Mouse (Mus musculus) limb, embryonic 13.5 days (tissue): Measurements from ENCODE around the gene Wwp2. TPM values are rescaled to one million over a fixed set of nuclear protein-coding genes. Genes with fewer than 3 reads are reported as not detected.

Experiments
- ATAC-seq: fragments of 200-750 bp; cut with Nextera tagmentation; 2 replicates; pipeline ENCODE4 v1.8.0; 2017; ENCODE audit warnings: low read depth, moderate number of reproducible peaks, moderate TSS enrichment; ENCODE audit not compliant: low FRiP score
- H3K27ac ChIP-seq: fragments of 300-500 bp; sonication (generic); 2 replicates; pipeline ENCODE4 v1.5.1; 2015; ENCODE audit warnings: inconsistent platforms, mild to moderate bottlenecking, moderate library complexity
- H3K27me3 ChIP-seq: fragments of 300-500 bp; sonication (generic); 2 replicates; pipeline ENCODE4 v1.6.1; 2015; ENCODE audit warnings: mild to moderate bottlenecking, inconsistent platforms
- H3K36me3 ChIP-seq: fragments of 300-500 bp; sonication (generic); 2 replicates; pipeline ENCODE4 v1.6.1; 2015; ENCODE audit warnings: inconsistent platforms, mild to moderate bottlenecking, moderate library complexity
- H3K4me1 ChIP-seq: fragments of 300-500 bp; sonication (generic); 2 replicates; pipeline ENCODE4 v1.6.1; 2015; ENCODE audit warnings: inconsistent platforms
- H3K4me2 ChIP-seq: fragments of 300-500 bp; sonication (generic); replicated peaks from 2 replicates; pipeline ENCODE4 v1.6.1; 2015; ENCODE audit warnings: inconsistent platforms, mild to moderate bottlenecking, moderate library complexity
- H3K4me3 ChIP-seq: fragments of 300-500 bp; sonication (generic); 2 replicates; pipeline ENCODE4 v1.5.1; 2015; ENCODE audit warnings: moderate library complexity, mild to moderate bottlenecking, inconsistent platforms
- H3K9ac ChIP-seq: fragments of 300-500 bp; sonication (generic); 2 replicates; pipeline ENCODE4 v1.6.1; 2015; ENCODE audit warnings: mild to moderate bottlenecking, inconsistent platforms
- H3K9me3 ChIP-seq: fragments of 300-500 bp; sonication (generic); 2 replicates; pipeline ENCODE4 v1.6.1; 2016; ENCODE audit warnings: inconsistent platforms
- WGBS: fragments of 180-500 bp; shearing (Covaris S2); methylation state at CpG from one replicate; pipeline ENCODE4 v1.1.7; 2015; 5-methylcytosine and 5-hydroxymethylcytosine counted together
- polyA plus RNA-seq: library from polyadenylated mRNA; unstranded; fragments of >200 nt; fragmentation: Nextera tagmentation; extraction: Ambion mirVana; gene quantifications from 2 replicates; pipeline ENCODE4 v1.2.1, GENCODE M21; 2015

The Wwp2 gene
- polyA plus RNA-seq, 1 experiment from 2014 or later: 329 TPM

DNA sequence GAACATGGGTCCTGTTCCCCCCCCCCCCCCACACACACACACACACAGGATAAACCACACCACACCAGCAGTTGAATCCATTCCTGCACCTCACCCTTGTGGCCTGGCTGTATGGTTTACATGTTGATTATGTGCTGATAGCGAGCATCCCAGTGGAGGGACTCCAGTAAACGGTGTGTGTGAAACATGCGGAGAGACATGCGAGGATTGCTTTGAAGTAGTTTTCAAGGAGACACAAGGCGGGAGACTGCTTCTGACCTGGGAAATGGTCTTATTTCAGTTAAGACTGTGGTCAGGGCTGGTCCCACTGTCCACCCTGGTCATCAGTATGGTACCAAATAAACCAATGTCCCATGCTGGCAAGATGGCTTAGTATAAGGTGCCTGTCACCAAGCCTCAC, 82.6 kb downstream of the Wwp2 start:
- no peaks in the 10 kb centered on the region for H3K9me3 ChIP-seq
- no peak overlapping the region for H3K4me2 ChIP-seq
- no peak for ATAC-seq
- peaks cover 6% of the 10 kb centered on the region for H3K36me3 ChIP-seq
- WGBS: 79% methylated on average over 5 of the region's 5 CpGs
- peak overlapping the region; percentile 80 for H3K27ac ChIP-seq
- H3K4me3 ChIP-seq: no peak overlapping the region
- H3K9ac ChIP-seq: no peak overlapping the region
- H3K27me3 ChIP-seq: no peaks in the 10 kb centered on the region
- H3K4me1 ChIP-seq: peaks cover 30% of the 10 kb centered on the region

DNA sequence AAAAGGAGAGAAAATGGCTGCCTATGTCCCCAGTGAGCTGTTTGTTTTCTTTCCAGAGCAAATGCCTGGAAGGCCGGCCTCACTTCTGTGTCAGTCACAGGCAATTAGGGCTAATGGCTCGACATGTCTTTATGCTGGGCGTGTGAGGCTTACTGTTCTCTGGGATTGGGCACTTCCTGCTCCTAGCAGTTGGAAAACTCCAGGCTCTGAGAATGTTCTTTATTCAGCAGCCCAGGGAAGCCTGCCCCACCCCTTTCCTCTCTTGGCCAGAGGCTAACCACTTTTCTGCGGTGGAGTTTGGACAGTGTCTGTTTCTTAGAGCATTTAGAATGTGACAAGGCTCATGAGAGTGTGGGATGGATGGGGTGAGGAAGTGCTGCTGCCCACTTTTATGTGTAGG, 83.7 kb downstream of the Wwp2 start:
- Histone ChIP-seq H3K4me2 (no peak overlapping the region), H3K27ac (peak overlapping the region; percentile 92), H3K9me3 (no peaks in the 10 kb centered on the region), H3K36me3 (peaks cover 6% of the 10 kb centered on the region), H3K9ac (no peak overlapping the region), H3K4me1 (peaks cover 33% of the 10 kb centered on the region), H3K4me3 (no peak overlapping the region), H3K27me3 (no peaks in the 10 kb centered on the region)
- peak; percentile 67 for ATAC-seq
- WGBS: 9% methylated on average over 4 of the region's 4 CpGs

DNA sequence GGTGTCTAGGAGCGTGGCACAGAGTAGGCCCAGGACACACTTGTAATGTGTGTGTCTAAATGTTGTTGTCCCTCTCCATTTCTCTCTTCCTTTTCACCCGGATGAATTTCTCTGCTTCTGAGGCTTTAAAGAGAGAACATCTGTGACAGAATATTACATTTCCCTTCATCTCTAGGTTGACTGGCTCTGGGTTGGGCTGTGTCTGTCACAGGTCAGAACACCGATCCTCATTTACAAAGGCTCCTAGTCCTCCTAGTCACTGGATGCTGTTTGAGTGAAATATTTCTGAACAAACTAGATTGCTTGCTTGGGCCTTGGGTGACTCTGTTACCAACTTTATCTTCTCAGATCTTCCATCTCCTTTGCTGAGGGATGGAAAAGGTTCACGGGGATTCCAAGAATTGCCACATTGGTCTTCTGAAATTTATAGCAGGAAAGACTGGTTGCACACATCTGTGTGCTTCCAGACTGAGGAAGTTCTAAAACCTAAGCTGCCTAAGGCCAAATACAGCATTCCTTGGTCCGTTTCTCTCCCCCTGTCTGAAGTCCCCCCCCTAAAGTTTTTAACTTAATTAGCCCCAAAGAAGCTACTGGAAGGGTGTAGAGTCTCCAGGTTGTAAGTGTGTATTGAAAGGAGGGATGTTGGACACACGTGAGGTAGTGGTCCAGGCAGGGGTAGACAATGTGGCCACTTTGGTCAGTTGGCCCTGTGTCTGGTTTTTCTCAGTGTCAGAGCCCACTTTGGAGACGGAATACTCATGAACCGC, 85.8 kb downstream of the Wwp2 start:
- Histone ChIP-seq H3K36me3 (peaks cover 6% of the 10 kb centered on the region), H3K4me1 (peaks cover 36% of the 10 kb centered on the region), H3K27ac (peak overlapping the region; percentile 92), H3K9me3 (no peaks in the 10 kb centered on the region), H3K9ac (no peak overlapping the region), H3K4me2 (no peak overlapping the region), H3K4me3 (no peak overlapping the region), H3K27me3 (no peaks in the 10 kb centered on the region)
- ATAC-seq: peak; percentile 82
- 52% methylated on average over 8 of the region's 8 CpGs for WGBS

DNA sequence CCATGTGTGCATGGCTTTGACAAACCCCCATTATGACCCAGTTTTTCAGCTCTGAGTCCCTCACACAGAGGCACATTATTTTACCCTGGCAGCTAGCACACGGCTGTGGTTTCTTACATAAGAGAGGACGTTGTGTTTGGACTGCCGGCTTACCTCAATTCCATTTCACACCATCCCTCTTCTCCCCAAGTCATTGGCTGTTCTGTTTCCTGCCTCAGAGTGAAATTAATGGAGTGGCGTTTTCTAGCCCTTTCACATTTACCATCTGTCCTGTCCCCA, 86.3 kb downstream of the Wwp2 start:
- Histone ChIP-seq H3K4me2 (no peak overlapping the region), H3K27me3 (no peaks in the 10 kb centered on the region), H3K9ac (no peak overlapping the region), H3K36me3 (peaks cover 6% of the 10 kb centered on the region), H3K4me3 (no peak overlapping the region), H3K9me3 (no peaks in the 10 kb centered on the region), H3K27ac (peak overlapping the region; percentile 92), H3K4me1 (peaks cover 36% of the 10 kb centered on the region)
- peak; percentile 79 for ATAC-seq
- WGBS: 49% methylated on average over 4 of the region's 4 CpGs

DNA sequence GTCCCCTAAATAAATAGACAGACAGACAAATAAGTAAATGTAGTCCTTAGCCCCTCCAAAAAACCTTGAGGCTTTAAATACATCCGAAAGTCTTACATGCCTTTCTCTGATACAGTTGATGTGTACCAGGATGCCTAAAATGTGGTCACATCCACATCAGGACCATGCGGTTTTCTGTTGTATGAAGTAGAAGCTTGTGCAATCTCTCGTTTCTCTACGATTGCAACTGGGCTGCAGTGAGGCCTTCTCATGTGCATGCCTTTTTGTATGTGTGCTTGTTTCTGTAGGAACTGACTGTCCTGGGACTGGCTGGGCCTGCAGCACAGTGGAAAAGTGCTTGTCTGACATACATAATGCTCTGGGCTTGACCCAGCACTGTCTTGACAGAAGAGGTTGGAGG, 88.4 kb downstream of the Wwp2 start:
- H3K4me3 ChIP-seq: no peak overlapping the region
- H3K9ac ChIP-seq: no peak overlapping the region
- no peaks in the 10 kb centered on the region for H3K36me3 ChIP-seq
- H3K4me2 ChIP-seq: no peak overlapping the region
- H3K27ac ChIP-seq: no peak overlapping the region; the same call in 1 of the 2 replicates
- no peaks in the 10 kb centered on the region for H3K9me3 ChIP-seq
- no peaks in the 10 kb centered on the region for H3K27me3 ChIP-seq
- no peak for ATAC-seq
- WGBS: 91% methylated on average over 4 of the region's 4 CpGs
- peaks cover 28% of the 10 kb centered on the region for H3K4me1 ChIP-seq

DNA sequence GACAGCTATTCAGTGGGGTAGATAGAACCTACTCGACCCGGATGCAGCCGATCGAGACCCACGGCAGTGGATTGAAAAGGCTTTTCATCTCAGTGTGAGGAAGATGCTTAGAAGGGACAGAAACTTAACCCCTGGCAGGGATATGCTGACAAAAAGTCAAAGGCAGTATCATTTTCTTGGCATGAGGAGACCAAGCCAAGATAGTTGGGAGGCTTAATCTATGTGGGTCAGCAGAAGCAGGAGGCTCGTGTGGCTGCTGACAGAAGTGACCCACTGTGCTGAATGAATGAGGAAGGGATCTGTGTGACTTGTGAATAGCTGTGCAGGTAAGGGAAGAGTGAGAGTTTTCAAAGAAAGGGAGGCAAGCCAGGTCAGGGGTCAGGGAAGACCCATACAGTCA, 92.6 kb downstream of the Wwp2 start:
- WGBS: 88% methylated on average over 6 of the region's 6 CpGs
- ATAC-seq: no peak
- no peak overlapping the region for H3K4me3 ChIP-seq

DNA sequence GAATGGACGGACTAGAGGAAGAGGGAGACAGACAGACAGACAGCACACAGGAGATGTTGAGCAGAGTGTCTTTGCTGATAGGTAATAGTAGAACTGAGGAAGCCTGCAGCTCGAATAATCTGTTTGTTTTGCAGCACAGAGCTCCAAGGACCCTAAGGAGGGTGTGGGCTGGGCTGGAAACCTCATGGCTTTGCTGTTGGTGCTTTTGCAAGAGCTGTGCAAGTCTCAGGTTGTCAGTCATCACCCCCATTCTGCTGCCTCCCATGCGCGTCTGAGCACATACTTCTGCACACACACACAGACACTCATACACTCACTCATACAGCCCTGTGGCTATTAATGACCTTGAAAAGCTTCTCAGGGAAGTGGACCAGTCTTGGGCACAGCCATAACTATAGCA, 101.3 kb downstream of the Wwp2 start:
- H3K36me3 ChIP-seq: peaks cover 51% of the 10 kb centered on the region
- no peak overlapping the region for H3K4me3 ChIP-seq
- no peak for ATAC-seq
- H3K9ac ChIP-seq: no peak overlapping the region
- H3K9me3 ChIP-seq: no peaks in the 10 kb centered on the region
- 79% methylated on average over 4 of the region's 4 CpGs for WGBS
- H3K27ac ChIP-seq: peak overlapping the region; percentile 6; the same call in 1 of the 2 replicates
- no peaks in the 10 kb centered on the region for H3K27me3 ChIP-seq
- H3K4me2 ChIP-seq: no peak overlapping the region
- 0 out of 2 replicates have a peak, but pooled peaks cover 23% of the 10 kb centered on the region for H3K4me1 ChIP-seq

More for the DNA sequence above, 92.6 kb downstream of the Wwp2 start:
- Histone ChIP-seq H3K36me3 (peaks cover 9% of the 10 kb centered on the region), H3K9me3 (no peaks in the 10 kb centered on the region), H3K27me3 (no peaks in the 10 kb centered on the region), H3K27ac (no peak overlapping the region), H3K9ac (no peak overlapping the region), H3K4me2 (no peak overlapping the region), H3K4me1 (0 out of 2 replicates have a peak, but pooled peaks cover 5% of the 10 kb centered on the region)

DNA sequence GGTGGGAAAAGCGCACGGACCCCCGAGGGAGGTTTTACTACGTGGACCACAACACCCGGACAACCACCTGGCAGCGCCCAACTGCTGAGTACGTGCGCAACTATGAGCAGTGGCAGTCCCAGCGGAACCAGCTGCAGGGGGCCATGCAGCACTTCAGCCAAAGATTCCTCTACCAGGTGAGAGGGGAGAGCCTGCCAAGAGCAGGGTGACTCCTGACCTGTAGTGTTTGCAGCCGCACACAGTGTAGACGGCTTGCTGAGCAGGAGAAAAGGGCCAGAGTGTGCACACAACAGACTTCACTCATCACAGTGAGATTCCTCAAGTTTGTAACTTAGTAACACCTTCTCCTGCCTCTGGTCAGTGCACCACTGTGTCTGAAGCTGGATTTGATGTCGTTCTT, 104.5 kb downstream of the Wwp2 start:
- Histone ChIP-seq H3K36me3 (peaks cover 27% of the 10 kb centered on the region), H3K4me3 (no peak overlapping the region), H3K27ac (peak overlapping the region; percentile 78), H3K4me2 (no peak overlapping the region), H3K4me1 (peaks cover 42% of the 10 kb centered on the region), H3K27me3 (no peaks in the 10 kb centered on the region), H3K9me3 (no peaks in the 10 kb centered on the region), H3K9ac (no peak overlapping the region)
- no peak for ATAC-seq
- WGBS: 82% methylated on average over 12 of the region's 12 CpGs

DNA sequence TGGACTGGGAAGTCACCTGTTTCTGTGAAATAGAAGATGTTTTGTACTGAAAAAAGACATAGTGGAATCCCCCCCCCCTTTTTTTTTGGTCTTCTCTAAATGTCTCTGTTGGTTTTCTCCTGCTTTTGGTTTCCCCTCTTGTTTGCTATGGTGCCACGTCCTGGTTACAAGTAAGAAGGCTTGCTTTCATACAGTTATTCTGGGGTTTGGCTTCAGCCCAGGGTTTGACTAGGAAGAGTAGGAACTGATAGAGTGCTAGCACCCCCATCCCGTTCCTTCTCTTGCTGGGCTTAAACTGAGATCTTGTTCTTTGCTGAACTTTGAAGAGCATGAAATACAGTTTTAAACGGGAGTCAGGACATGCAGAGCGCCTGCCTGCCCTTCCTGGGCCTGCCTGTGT, 105.2 kb downstream of the Wwp2 start:
- Histone ChIP-seq H3K4me3 (no peak overlapping the region), H3K4me2 (no peak overlapping the region), H3K36me3 (peaks cover 24% of the 10 kb centered on the region), H3K27me3 (no peaks in the 10 kb centered on the region), H3K27ac (no peak overlapping the region; the same call in 1 of the 2 replicates), H3K9ac (no peak overlapping the region), H3K9me3 (no peaks in the 10 kb centered on the region), H3K4me1 (peaks cover 45% of the 10 kb centered on the region)
- WGBS: 72% methylated on average over 4 of the region's 4 CpGs
- ATAC-seq: no peak

DNA sequence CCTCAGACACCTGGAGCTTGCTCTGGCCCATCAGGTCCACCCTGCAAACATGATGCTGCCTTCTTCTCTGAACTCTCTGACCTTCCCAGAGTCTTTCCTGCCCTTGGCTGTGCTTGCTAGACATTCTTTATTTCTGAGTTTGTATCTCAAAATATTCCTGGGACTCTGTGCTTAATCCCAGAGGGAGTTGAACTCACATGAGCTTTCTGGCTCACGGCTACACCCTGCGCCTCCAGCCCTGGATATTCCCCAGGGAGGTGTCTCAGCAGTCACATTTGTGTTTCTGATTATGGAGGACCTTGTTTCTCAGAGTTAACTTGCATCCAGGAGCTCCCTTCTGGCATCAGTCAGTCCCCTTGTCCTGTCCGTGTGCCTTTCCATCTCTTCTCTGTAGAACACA, 106.0 kb downstream of the Wwp2 start:
- H3K4me2 ChIP-seq: no peak overlapping the region
- no peak overlapping the region for H3K4me3 ChIP-seq
- WGBS: 84% methylated on average over 3 of the region's 3 CpGs

DNA sequence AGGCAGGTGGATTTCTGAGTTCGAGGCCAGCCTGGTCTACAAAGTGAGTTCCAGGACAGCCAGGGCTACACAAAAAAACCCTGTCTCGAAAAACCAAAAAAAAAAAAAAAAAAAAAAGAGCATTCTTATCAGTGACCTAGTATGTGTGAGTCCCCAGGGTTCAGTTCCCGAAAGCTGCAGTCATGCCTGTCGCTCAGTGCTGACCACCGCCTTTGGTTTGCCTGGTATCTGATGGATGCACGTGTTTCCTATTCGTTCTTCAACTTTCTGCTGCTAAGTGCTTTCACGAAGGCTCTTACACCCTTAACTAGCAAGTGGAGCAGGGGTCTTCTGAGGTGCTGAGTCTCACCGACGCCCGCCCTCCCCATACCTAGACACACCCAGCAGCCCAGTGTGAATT, 107.5 kb downstream of the Wwp2 start:
- peak overlapping the region; percentile 59 for H3K4me2 ChIP-seq
- peak overlapping the region; percentile 21; the same call in 1 of the 2 replicates for H3K9ac ChIP-seq
- no peaks in the 10 kb centered on the region for H3K27me3 ChIP-seq
- H3K4me3 ChIP-seq: no peak overlapping the region
- H3K27ac ChIP-seq: peak overlapping the region; percentile 98
- peaks cover 42% of the 10 kb centered on the region for H3K36me3 ChIP-seq
- ATAC-seq: no peak
- no peaks in the 10 kb centered on the region for H3K9me3 ChIP-seq
- H3K4me1 ChIP-seq: peaks cover 46% of the 10 kb centered on the region
- WGBS: 79% methylated on average over 11 of the region's 11 CpGs

More for the DNA sequence above, 106.0 kb downstream of the Wwp2 start:
- Histone ChIP-seq H3K9ac (no peak overlapping the region), H3K27ac (peak overlapping the region; percentile 49), H3K4me1 (peaks cover 47% of the 10 kb centered on the region), H3K36me3 (peaks cover 31% of the 10 kb centered on the region), H3K9me3 (no peaks in the 10 kb centered on the region), H3K27me3 (no peaks in the 10 kb centered on the region)
- ATAC-seq: no peak

DNA sequence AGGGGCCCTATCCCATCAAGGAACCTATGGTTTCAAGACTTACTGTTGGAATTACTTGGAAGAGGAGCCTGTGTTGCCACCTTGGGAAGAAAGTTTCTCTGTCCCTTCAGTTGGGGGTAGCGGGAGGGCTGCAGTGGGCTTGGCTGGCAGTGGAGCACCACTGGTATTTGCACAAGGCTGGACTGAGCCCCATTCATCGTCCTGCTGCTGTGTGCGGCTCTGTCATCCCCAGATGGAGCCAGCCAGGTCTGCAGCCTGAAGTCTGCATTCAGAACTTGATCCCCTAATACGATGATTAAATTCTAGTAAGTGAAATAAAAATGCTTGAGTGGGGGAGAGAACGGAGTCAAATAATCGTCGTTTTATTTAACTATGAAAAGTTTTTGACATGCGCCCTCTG, 108.0 kb downstream of the Wwp2 start:
- Histone ChIP-seq H3K4me2 (peak overlapping the region; percentile 59), H3K4me1 (peaks cover 46% of the 10 kb centered on the region), H3K9ac (0 out of 2 replicates have a peak overlapping the region, but pooled peaks have one; percentile 21), H3K36me3 (peaks cover 45% of the 10 kb centered on the region), H3K27ac (peak overlapping the region; percentile 98), H3K27me3 (no peaks in the 10 kb centered on the region), H3K9me3 (no peaks in the 10 kb centered on the region), H3K4me3 (peak overlapping the region; percentile 13; the same call in 1 of the 2 replicates)
- 53% methylated on average over 8 of the region's 8 CpGs for WGBS
- ATAC-seq: peak; percentile 79
